Mouse (Mus musculus): Measurements from ENCODE around the gene Rdh9.
"Not testable (repeated sequence)": the region's sequence is repeated elsewhere in the genome, so short reads cannot be mapped to it uniquely, and the experiment has no call there.

DNA sequence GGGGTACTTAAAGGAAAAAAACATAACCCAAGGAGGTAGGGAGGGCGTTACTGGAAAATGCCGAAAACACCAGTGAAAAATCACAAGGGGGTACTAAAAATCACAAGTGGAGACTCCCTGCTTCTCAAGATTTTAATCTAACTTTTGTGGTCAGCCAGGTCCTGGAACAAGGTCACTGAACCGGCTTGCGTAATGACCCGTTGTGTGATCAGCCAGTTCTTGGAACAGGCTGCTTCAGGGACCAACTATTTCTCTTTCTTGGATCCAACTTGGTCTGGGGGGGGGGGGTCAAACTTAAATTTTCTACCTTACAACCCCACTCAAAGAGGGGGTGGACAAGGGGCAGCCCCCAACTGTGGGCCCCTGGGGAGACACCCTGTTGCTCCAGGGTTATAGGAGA, 61.6 kb downstream of the Rdh9 start:
- TF ChIP-seq ZMIZ1 (IDR thresholded peaks at IDR 0.05; ENCODE audit: low read depth, low read length); HCFC1 (IDR thresholded peaks at IDR 0.05; ENCODE audit: low read depth, low read length); POLR2AphosphoS2 (IDR thresholded peaks at IDR 0.05; ENCODE audit: low read length); EP300 (IDR thresholded peaks at IDR 0.05; ENCODE audit: low read depth in 1 of 2, low read length in 2 of 2); POLR2A (IDR thresholded peaks at IDR 0.05; ENCODE audit: control insufficient read depth in 1 of 2, insufficient read depth in 1 of 2, low read depth in 1 of 2, low read length in 2 of 2, poor library complexity in 1 of 2); MYC (IDR thresholded peaks at IDR 0.05; ENCODE audit: low read depth, low read length); MXI1 (IDR thresholded peaks at IDR 0.05; ENCODE audit: low read depth, low read length); BHLHE40 (IDR thresholded peaks at IDR 0.05; ENCODE audit: borderline replicate concordance, low read depth, low read length); CTCF (IDR thresholded peaks at IDR 0.05 in 2 of 3, conservative IDR thresholded peaks at IDR 0.05 in 1 of 3; ENCODE audit: control insufficient read depth in 1 of 3, insufficient read depth in 1 of 3, low read depth in 2 of 3, low read length in 3 of 3, poor library complexity in 1 of 3, severe bottlenecking in 1 of 3); POLR2AphosphoS5 (IDR thresholded peaks at IDR 0.05; ENCODE audit: borderline replicate concordance, low read depth, low read length); ZNF384 (IDR thresholded peaks at IDR 0.05; ENCODE audit: low read depth, low read length); MEF2A (IDR thresholded peaks at IDR 0.05; ENCODE audit: extremely low read depth, insufficient replicate concordance, low read depth, low read length, poor library complexity, severe bottlenecking): not testable (repeated sequence)

All from MEL (cell line).